Mouse (Mus musculus) liver, embryonic 14.5 days (tissue): Measurements from ENCODE around the gene Trim27. TPM values are rescaled to one million over a fixed set of nuclear protein-coding genes. Genes with fewer than 3 reads are reported as not detected.
A peak's percentile ranks its signal among the peaks of the same experiment; 100 is the strongest.

Experiments
- ATAC-seq: fragments of 200-750 bp; cut with Nextera tagmentation; 2 replicates; pipeline ENCODE4 v1.8.0; 2017; ENCODE audit warnings: moderate number of reproducible peaks, mild to moderate bottlenecking, moderate library complexity; ENCODE audit not compliant: insufficient read depth
- DNase-seq, 3 experiments: peaks; one replicate each; pipeline ENCODE4 v3.0.0-alpha.2; 2012 to 2013; ENCODE audit warnings: low read depth in 3 of 3, low spot score in 3 of 3
- H3K27ac ChIP-seq: fragments of 300-500 bp; sonication (generic); 2 replicates; pipeline ENCODE4 v1.5.1; 2014; ENCODE audit warnings: moderate library complexity, mild to moderate bottlenecking, control low read depth, inconsistent platforms
- H3K27me3 ChIP-seq: fragments of 300-500 bp; sonication (generic); 2 replicates; pipeline ENCODE4 v1.6.1; 2014; ENCODE audit warnings: mild to moderate bottlenecking, low read length, moderate library complexity; ENCODE audit not compliant: control insufficient read depth, insufficient read depth
- H3K36me3 ChIP-seq: fragments of 300-500 bp; sonication (generic); replicated peaks from 2 replicates; pipeline ENCODE4 v1.6.1; 2014; ENCODE audit warnings: low read depth; ENCODE audit not compliant: control insufficient read depth, insufficient read depth
- H3K4me1 ChIP-seq, 2 experiments: fragments of 200-500 bp in 1 of 2; fragments of 300-500 bp in 1 of 2; sonication (generic) in 1 of 2; replicated peaks; 2 replicates each; pipeline ENCODE4 v1.6.1; 2012 to 2014; ENCODE audit warnings: antibody characterized with exemption in 1 of 2, inconsistent platforms in 1 of 2, low read length in 1 of 2; ENCODE audit not compliant: control insufficient read depth in 2 of 2, insufficient read depth in 2 of 2
- H3K4me2 ChIP-seq: fragments of 300-500 bp; sonication (generic); 2 replicates; pipeline ENCODE4 v1.6.1; 2014; ENCODE audit warnings: low read depth, mild to moderate bottlenecking, control low read depth, moderate library complexity
- H3K4me3 ChIP-seq, 2 experiments: fragments of 200-500 bp in 1 of 2; fragments of 300-500 bp in 1 of 2; sonication (generic) in 1 of 2; 2 replicates each; pipeline ENCODE4 v1.5.1; 2012 to 2014; ENCODE audit warnings: low read depth in 2 of 2, low read length in 2 of 2, mild to moderate bottlenecking in 2 of 2, control low read depth in 1 of 2, inconsistent platforms in 1 of 2, moderate library complexity in 1 of 2; ENCODE audit not compliant: insufficient read depth in 1 of 2
- H3K9ac ChIP-seq: fragments of 300-500 bp; sonication (generic); replicated peaks from 2 replicates; pipeline ENCODE4 v1.6.1; 2014; ENCODE audit warnings: mild to moderate bottlenecking, control low read depth, moderate library complexity
- H3K9me3 ChIP-seq: fragments of 300-500 bp; sonication (generic); 2 replicates; pipeline ENCODE4 v1.6.1; 2016; ENCODE audit warnings: low read length, mixed read lengths; ENCODE audit not compliant: control insufficient read depth
- CTCF ChIP-seq: IDR thresholded peaks from 2 replicates; pipeline ENCODE4 v1.5.1; 2016; ENCODE audit warnings: antibody characterized with exemption, low read depth, control low read depth
- EP300 ChIP-seq: IDR thresholded peaks from 2 replicates; pipeline ENCODE4 v1.6.1; 2016; ENCODE audit warnings: antibody characterized with exemption, low read depth
- WGBS: fragments of 180-500 bp; shearing (Covaris S2); extraction: QIAGEN DNeasy Blood & Tissue Kit; methylation state at CpG from one replicate; pipeline ENCODE4 v1.1.7; 2014; ENCODE audit not compliant: insufficient replicate concordance; 5-methylcytosine and 5-hydroxymethylcytosine counted together
- polyA plus RNA-seq, 2 experiments: library from polyadenylated mRNA; depleted of rRNA in 1 of 2; stranded (reverse) in 1 of 2; unstranded in 1 of 2; fragments of >200 nt; fragmentation: Nextera tagmentation in 1 of 2; extraction: Ambion mirVana in 1 of 2; gene quantifications; 2 replicates each; pipeline versions ENCODE4 v1.2.1 to v1.2.3; 2012 to 2014

Trim27 gene
- polyA plus RNA-seq, 2 experiments: 36.9 to 50.9 TPM

- H3K4me1 ChIP-seq: peaks cover 2 to 13% of the 10 kb centered on the region in 2 experiments; a peak in 1 of 4 replicates
- DNase-seq (no peak), ATAC-seq (no peak)
- H3K4me3 ChIP-seq: no peak overlapping the region
- H3K27ac ChIP-seq: no peak overlapping the region
- peaks cover 2% of the 10 kb centered on the region; the same call in 1 of the 2 replicates for H3K27me3 ChIP-seq
- H3K9me3 ChIP-seq: no peaks in the 10 kb centered on the region
- H3K4me2 ChIP-seq: no peak overlapping the region
- H3K36me3 ChIP-seq: no peaks in the 10 kb centered on the region
- H3K9ac ChIP-seq: no peak overlapping the region
- no peak for TF ChIP-seq CTCF
- no peak for TF ChIP-seq EP300
- WGBS: 22% methylated on average over 1 of the region's 1 CpGs
Observed at GRCm38 (mm10) chr13:21216781-21217180, 37.5 kb downstream of the Trim27 start.

GRCm38 (mm10) chr13:21221656-21222462 is 42.6 kb downstream of the Trim27 start:
- peak overlapping the region; percentile 83 for H3K4me2 ChIP-seq
- H3K4me1 ChIP-seq: peaks cover 0 to 10% of the 10 kb centered on the region in 2 experiments; a peak in 2 of 4 replicates
- peak overlapping the region; percentile 55 to 98 for H3K4me3 ChIP-seq
- TF ChIP-seq CTCF (no peak), EP300 (no peak)
- DNase-seq: no peak
- 7% methylated on average over 20 of the region's 20 CpGs for WGBS
- H3K27me3 ChIP-seq: peaks cover 2% of the 10 kb centered on the region; the same call in 1 of the 2 replicates
- peak; percentile 74; the same call in 1 of the 2 replicates for ATAC-seq
- H3K36me3 ChIP-seq: no peaks in the 10 kb centered on the region
- H3K27ac ChIP-seq: no peak overlapping the region
- no peaks in the 10 kb centered on the region for H3K9me3 ChIP-seq
- peak overlapping the region; percentile 31 for H3K9ac ChIP-seq

- ATAC-seq: peak; percentile 95
- peak overlapping the region; percentile 63 for H3K9ac ChIP-seq
- peaks cover 0 to 10% of the 10 kb centered on the region in 2 experiments; a peak in 2 of 4 replicates for H3K4me1 ChIP-seq
- peak; percentile 61 to 73 (median 61) for DNase-seq
- no peak for TF ChIP-seq CTCF
- under 1% methylated on average over 20 of the region's 20 CpGs for WGBS
- H3K4me3 ChIP-seq: peak overlapping the region; percentile 55 to 98
- no peak overlapping the region for H3K27ac ChIP-seq
- H3K27me3 ChIP-seq: peaks cover 2% of the 10 kb centered on the region; the same call in 1 of the 2 replicates
- H3K36me3 ChIP-seq: no peaks in the 10 kb centered on the region
- peak overlapping the region; percentile 83 for H3K4me2 ChIP-seq
- no peaks in the 10 kb centered on the region for H3K9me3 ChIP-seq
Observed at GRCm38 (mm10) chr13:21222463-21223022, 43.3 kb downstream of the Trim27 start.

DNA sequence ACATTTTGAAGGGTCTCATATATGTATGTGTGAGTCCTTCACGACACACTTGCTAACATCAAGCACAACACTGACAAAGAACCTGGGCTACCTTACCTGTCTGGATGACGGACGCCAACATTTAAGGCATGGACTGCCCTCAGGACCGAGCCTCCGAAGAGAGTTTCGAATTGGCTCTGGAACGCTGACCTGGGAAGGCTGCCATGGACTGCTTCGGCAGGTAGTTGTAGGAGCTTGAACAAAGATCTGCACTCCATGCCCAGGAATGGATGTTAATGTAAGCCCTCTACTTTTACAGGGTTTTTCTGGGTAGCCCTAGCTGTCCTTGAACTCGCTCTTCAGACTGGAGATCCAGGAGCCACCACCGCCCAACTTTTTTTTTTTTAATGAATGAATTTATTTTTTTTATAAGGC is 44.0 kb downstream of the Trim27 start:
- DNase-seq (no peak), ATAC-seq (no peak)
- no peaks in the 10 kb centered on the region for H3K9me3 ChIP-seq
- no peak overlapping the region for H3K27ac ChIP-seq
- peaks cover 2% of the 10 kb centered on the region; the same call in 1 of the 2 replicates for H3K27me3 ChIP-seq
- 2% methylated on average over 10 of the region's 10 CpGs for WGBS
- peak overlapping the region; percentile 55 to 98 for H3K4me3 ChIP-seq
- TF ChIP-seq CTCF (no peak), EP300 (no peak)
- no peaks in the 10 kb centered on the region for H3K36me3 ChIP-seq
- peaks cover 0 to 10% of the 10 kb centered on the region in 2 experiments; a peak in 2 of 4 replicates for H3K4me1 ChIP-seq
- H3K9ac ChIP-seq: peak overlapping the region; percentile 63
- peak overlapping the region; percentile 83 for H3K4me2 ChIP-seq

GRCm38 (mm10) chr13:21224376-21224775 is 45.1 kb downstream of the Trim27 start:
- Histone ChIP-seq H3K4me1 (peaks cover 0 to 10% of the 10 kb centered on the region in 2 experiments; a peak in 2 of 4 replicates), H3K27me3 (peaks cover 2% of the 10 kb centered on the region; the same call in 1 of the 2 replicates), H3K4me2 (no peak overlapping the region), H3K9ac (no peak overlapping the region), H3K36me3 (no peaks in the 10 kb centered on the region), H3K4me3 (no peak overlapping the region), H3K9me3 (no peaks in the 10 kb centered on the region), H3K27ac (no peak overlapping the region)
- 53% methylated on average over 1 of the region's 1 CpGs for WGBS
- TF ChIP-seq EP300 (no peak), CTCF (no peak)
- no peak for ATAC-seq
- no peak for DNase-seq
